Mouse (Mus musculus) midbrain, embryonic 13.5 days (tissue): ENCODE measurements around the gene Cbfa2t2. TPM values are rescaled to one million over a fixed set of nuclear protein-coding genes. Genes with fewer than 3 reads are reported as not detected.

Experiments used
- ATAC-seq: fragments of 200-750 bp; cut with Nextera tagmentation; 2 replicates; pipeline ENCODE4 v1.8.0; 2017; ENCODE audit warnings: mild to moderate bottlenecking, moderate TSS enrichment, moderate library complexity
- H3K27ac ChIP-seq: fragments of 300-500 bp; sonication (generic); 2 replicates; pipeline ENCODE4 v1.5.1; 2015; ENCODE audit warnings: inconsistent platforms, mild to moderate bottlenecking, moderate library complexity
- H3K27me3 ChIP-seq: fragments of 300-500 bp; sonication (generic); 2 replicates; pipeline ENCODE4 v1.6.1; 2015; ENCODE audit warnings: mild to moderate bottlenecking, inconsistent platforms
- H3K36me3 ChIP-seq: fragments of 300-500 bp; sonication (generic); 2 replicates; pipeline ENCODE4 v1.6.1; 2015; ENCODE audit warnings: mild to moderate bottlenecking, inconsistent platforms
- H3K4me1 ChIP-seq: fragments of 300-500 bp; sonication (generic); replicated peaks from 2 replicates; pipeline ENCODE4 v1.6.1; 2015; ENCODE audit warnings: inconsistent platforms
- H3K4me2 ChIP-seq: fragments of 300-500 bp; sonication (generic); replicated peaks from 2 replicates; pipeline ENCODE4 v1.6.1; 2015; ENCODE audit warnings: moderate library complexity, mild to moderate bottlenecking, inconsistent platforms
- H3K4me3 ChIP-seq: fragments of 300-500 bp; sonication (generic); replicated peaks from 2 replicates; pipeline ENCODE4 v1.5.1; 2015; ENCODE audit warnings: mild to moderate bottlenecking, inconsistent platforms
- H3K9ac ChIP-seq: fragments of 300-500 bp; sonication (generic); replicated peaks from 2 replicates; pipeline ENCODE4 v1.6.1; 2015; ENCODE audit warnings: mild to moderate bottlenecking, inconsistent platforms
- H3K9me3 ChIP-seq: fragments of 300-500 bp; sonication (generic); 2 replicates; pipeline ENCODE4 v1.6.1; 2016; ENCODE audit warnings: mild to moderate bottlenecking, inconsistent platforms
- WGBS: fragments of 180-500 bp; shearing (Covaris S2); methylation state at CpG from one replicate; pipeline ENCODE4 v1.1.7; 2015; 5-methylcytosine and 5-hydroxymethylcytosine counted together
- polyA plus RNA-seq: library from polyadenylated mRNA; unstranded; fragments of >200 nt; fragmentation: Nextera tagmentation; extraction: Ambion mirVana; gene quantifications from 2 replicates; pipeline ENCODE4 v1.2.1, GENCODE M21; 2015

The Cbfa2t2 gene
- polyA plus RNA-seq, 1 experiment from 2014 or later: 83.1 TPM

GRCm38 (mm10) chr2:154410355-154410754 lies 25.9 kb upstream of the Cbfa2t2 start:
- ATAC-seq: no peak
- Histone ChIP-seq H3K9ac (no peak overlapping the region), H3K27me3 (peaks cover 22% of the 10 kb centered on the region), H3K9me3 (no peaks in the 10 kb centered on the region), H3K27ac (no peak overlapping the region), H3K4me3 (no peak overlapping the region), H3K4me2 (no peak overlapping the region), H3K36me3 (no peaks in the 10 kb centered on the region), H3K4me1 (peaks cover 15% of the 10 kb centered on the region)
- 52% methylated on average over 2 of the region's 2 CpGs for WGBS

- ATAC-seq: 0 out of 2 replicates have a peak, but pooled peaks have one; percentile 43
- H3K27ac ChIP-seq: no peak overlapping the region
- no peaks in the 10 kb centered on the region for H3K36me3 ChIP-seq
- no peak overlapping the region for H3K4me2 ChIP-seq
- H3K4me1 ChIP-seq: peaks cover 9% of the 10 kb centered on the region
- H3K9ac ChIP-seq: no peak overlapping the region
- 68% methylated on average over 7 of the region's 7 CpGs for WGBS
- H3K27me3 ChIP-seq: peaks cover 16% of the 10 kb centered on the region
- no peak overlapping the region for H3K4me3 ChIP-seq
- no peaks in the 10 kb centered on the region for H3K9me3 ChIP-seq
Observed at GRCm38 (mm10) chr2:154412018-154412666, 24.1 kb upstream of the Cbfa2t2 start.

- Histone ChIP-seq H3K4me2 (no peak overlapping the region), H3K27me3 (no peaks in the 10 kb centered on the region), H3K9ac (no peak overlapping the region), H3K9me3 (no peaks in the 10 kb centered on the region), H3K27ac (no peak overlapping the region), H3K4me1 (peaks cover 23% of the 10 kb centered on the region), H3K4me3 (no peak overlapping the region), H3K36me3 (no peaks in the 10 kb centered on the region)
- ATAC-seq: no peak
- WGBS: 9% methylated on average over 3 of the region's 3 CpGs
Observed at GRCm38 (mm10) chr2:154417107-154417506, 19.2 kb upstream of the Cbfa2t2 start.

DNA sequence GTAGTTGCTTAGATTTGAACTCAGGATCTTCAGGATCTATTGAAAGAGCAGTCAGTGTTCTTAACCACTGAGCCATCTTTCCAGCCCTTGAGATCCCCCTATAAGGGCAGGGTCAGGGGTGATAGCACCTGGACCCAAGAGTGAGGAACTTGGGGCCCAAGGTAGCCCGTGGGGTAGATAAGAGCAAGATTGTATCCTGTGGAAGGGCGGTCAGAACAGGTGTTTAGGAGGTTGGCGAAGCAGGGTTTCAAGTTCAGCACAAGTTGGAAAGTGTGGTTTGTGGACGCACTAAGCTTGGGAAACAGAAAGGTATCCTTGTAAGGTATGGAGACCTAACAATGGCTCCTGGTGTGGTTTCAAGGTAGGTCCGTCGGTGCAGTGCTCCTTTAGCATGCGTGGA lies 18.3 kb upstream of the Cbfa2t2 start:
- no peak overlapping the region for H3K27ac ChIP-seq
- no peak overlapping the region for H3K4me3 ChIP-seq
- no peaks in the 10 kb centered on the region for H3K27me3 ChIP-seq
- H3K9ac ChIP-seq: no peak overlapping the region
- WGBS: 91% methylated on average over 7 of the region's 7 CpGs
- no peak overlapping the region for H3K4me2 ChIP-seq
- ATAC-seq: no peak
- H3K9me3 ChIP-seq: no peaks in the 10 kb centered on the region
- no peaks in the 10 kb centered on the region for H3K36me3 ChIP-seq
- H3K4me1 ChIP-seq: peaks cover 25% of the 10 kb centered on the region

DNA sequence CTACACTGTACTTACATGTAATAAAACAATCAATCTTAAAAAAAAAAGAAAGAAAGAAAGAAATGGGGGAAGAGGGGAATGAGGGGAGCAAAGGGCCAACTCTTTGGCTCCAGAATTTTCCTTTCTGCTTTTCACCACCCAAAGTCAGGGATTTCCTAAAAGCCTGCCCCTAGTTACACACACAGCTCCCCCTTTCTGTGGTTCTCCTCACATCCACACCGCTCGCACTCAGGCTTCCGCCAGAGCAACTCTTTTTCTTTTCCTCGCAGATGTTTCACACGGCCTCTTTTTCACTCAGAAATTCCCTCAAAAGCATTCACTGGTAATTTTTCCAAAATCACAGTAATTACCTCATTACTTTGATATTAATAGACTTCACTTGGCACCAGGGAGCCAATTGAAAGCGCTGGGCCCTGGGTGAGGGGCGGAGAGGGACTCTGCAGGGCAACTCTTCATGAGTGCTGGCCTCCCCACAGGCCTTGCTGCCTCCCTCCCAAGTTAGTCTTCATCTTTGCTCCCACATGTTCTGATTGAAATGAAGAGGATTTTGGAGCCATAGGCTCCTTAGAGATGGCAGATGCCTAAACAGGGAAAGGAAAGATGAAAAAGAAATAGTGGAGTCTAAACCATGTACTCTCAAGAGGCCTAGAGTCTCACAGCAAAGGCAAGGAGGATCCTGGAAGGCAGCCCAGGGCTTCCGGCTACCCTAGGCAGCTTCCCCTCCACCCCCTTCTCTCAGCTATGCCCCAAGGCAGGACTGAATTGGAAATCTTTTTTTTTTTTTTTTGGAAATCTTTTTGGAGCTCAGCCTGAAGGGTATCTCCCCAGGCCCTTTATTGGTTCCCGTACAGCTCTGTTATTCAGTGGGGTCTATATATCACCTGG lies 16.4 kb upstream of the Cbfa2t2 start:
- Histone ChIP-seq H3K4me3 (no peak overlapping the region), H3K4me2 (no peak overlapping the region), H3K9ac (no peak overlapping the region), H3K9me3 (no peaks in the 10 kb centered on the region), H3K4me1 (peaks cover 25% of the 10 kb centered on the region), H3K27ac (peak overlapping the region; percentile 47), H3K27me3 (no peaks in the 10 kb centered on the region), H3K36me3 (no peaks in the 10 kb centered on the region)
- ATAC-seq: no peak
- WGBS: 63% methylated on average over 9 of the region's 9 CpGs

- Histone ChIP-seq H3K27me3 (no peaks in the 10 kb centered on the region), H3K36me3 (no peaks in the 10 kb centered on the region), H3K4me2 (no peak overlapping the region), H3K4me1 (peaks cover 29% of the 10 kb centered on the region), H3K4me3 (no peak overlapping the region), H3K9ac (no peak overlapping the region), H3K9me3 (no peaks in the 10 kb centered on the region), H3K27ac (peak overlapping the region; percentile 85)
- 13% methylated on average over 7 of the region's 7 CpGs for WGBS
- ATAC-seq: peak; percentile 85
Observed at GRCm38 (mm10) chr2:154420942-154421731, 15.1 kb upstream of the Cbfa2t2 start.

GRCm38 (mm10) chr2:154422181-154422580 lies 14.1 kb upstream of the Cbfa2t2 start:
- peaks cover 39% of the 10 kb centered on the region for H3K4me1 ChIP-seq
- H3K27me3 ChIP-seq: no peaks in the 10 kb centered on the region
- no peak overlapping the region for H3K4me3 ChIP-seq
- 51% methylated on average over 5 of the region's 5 CpGs for WGBS
- ATAC-seq: no peak
- no peak overlapping the region for H3K4me2 ChIP-seq
- H3K9ac ChIP-seq: no peak overlapping the region
- H3K9me3 ChIP-seq: no peaks in the 10 kb centered on the region
- peak overlapping the region; percentile 85 for H3K27ac ChIP-seq
- H3K36me3 ChIP-seq: no peaks in the 10 kb centered on the region

DNA sequence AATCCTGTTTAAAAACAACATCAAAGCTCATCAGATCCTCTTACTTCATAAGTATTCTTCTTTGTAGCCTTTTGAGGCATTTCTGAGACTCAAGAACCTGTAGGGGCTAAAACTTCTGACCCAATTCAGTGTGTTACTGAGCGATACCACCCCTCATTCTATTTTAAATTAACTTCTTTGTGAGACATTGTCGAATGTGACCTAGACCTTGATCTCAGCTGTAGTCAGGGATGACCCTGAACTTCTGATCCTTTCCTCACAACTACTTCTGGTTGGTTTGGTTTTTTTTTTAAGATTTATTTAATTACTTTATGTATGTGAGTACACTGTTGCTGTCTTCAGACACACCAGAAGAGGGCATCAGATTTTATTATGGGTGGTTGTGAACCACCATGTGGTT lies 12.7 kb upstream of the Cbfa2t2 start:
- Histone ChIP-seq H3K9me3 (no peaks in the 10 kb centered on the region), H3K4me3 (no peak overlapping the region), H3K4me1 (peaks cover 51% of the 10 kb centered on the region), H3K4me2 (no peak overlapping the region), H3K36me3 (no peaks in the 10 kb centered on the region), H3K27ac (no peak overlapping the region), H3K27me3 (no peaks in the 10 kb centered on the region), H3K9ac (no peak overlapping the region)
- no peak for ATAC-seq
- WGBS: 84% methylated on average over 2 of the region's 2 CpGs

GRCm38 (mm10) chr2:154425522-154425921 lies 10.8 kb upstream of the Cbfa2t2 start:
- Histone ChIP-seq H3K9ac (no peak overlapping the region), H3K27ac (peak overlapping the region; percentile 97), H3K4me2 (no peak overlapping the region), H3K36me3 (no peaks in the 10 kb centered on the region), H3K9me3 (no peaks in the 10 kb centered on the region), H3K27me3 (no peaks in the 10 kb centered on the region), H3K4me1 (peaks cover 44% of the 10 kb centered on the region), H3K4me3 (no peak overlapping the region)
- 86% methylated on average over 3 of the region's 3 CpGs for WGBS
- ATAC-seq: no peak

- H3K27ac ChIP-seq: peak overlapping the region; percentile 97
- 0% methylated on average over 24 of the region's 25 CpGs for WGBS
- H3K4me3 ChIP-seq: peak overlapping the region; percentile 35
- H3K27me3 ChIP-seq: no peaks in the 10 kb centered on the region
- peak overlapping the region; percentile 58 for H3K4me2 ChIP-seq
- no peaks in the 10 kb centered on the region for H3K9me3 ChIP-seq
- peaks cover 36% of the 10 kb centered on the region for H3K4me1 ChIP-seq
- no peaks in the 10 kb centered on the region for H3K36me3 ChIP-seq
- H3K9ac ChIP-seq: peak overlapping the region; percentile 59
- ATAC-seq: peak; percentile 94
Observed at GRCm38 (mm10) chr2:154426188-154426904, 9.9 kb upstream of the Cbfa2t2 start.
